Mouse (Mus musculus): ENCODE data around the gene Borcs8. TPM values are rescaled to one million over a fixed set of nuclear protein-coding genes. Genes with fewer than 3 reads are reported as not detected.

Borcs8 gene
- total and polyA plus RNA-seq, 2 experiments from 2014 or later, result 32.1 to 68.4 TPM

DNA sequence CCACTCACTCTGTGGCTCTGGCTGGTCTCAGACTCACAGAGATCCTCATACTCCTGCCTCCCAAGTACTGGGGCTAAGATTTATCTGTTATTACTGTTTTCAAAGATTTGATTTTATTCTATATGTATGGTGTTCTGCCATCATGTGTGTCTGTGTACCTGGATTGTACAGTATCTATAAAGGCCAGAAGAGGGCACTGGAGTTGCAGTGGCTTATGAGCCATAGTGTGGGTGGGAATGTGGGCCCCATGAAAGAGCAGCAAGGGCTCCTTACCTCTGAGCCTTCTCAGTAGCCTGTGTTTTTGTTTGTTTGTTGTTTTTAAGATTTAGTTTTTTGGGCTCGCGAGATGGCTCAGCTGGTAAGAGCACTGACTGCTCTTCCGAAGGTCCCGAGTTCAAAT lies 39.8 kb downstream of the Borcs8 start:
- TF ChIP-seq EP300 (IDR thresholded peaks at IDR 0.05; ENCODE audit: low read depth) (no peak), CTCF (IDR thresholded peaks at IDR 0.05; ENCODE audit: low read depth) (peak; percentile 52)
- no peak overlapping the region for H3K4me2 ChIP-seq (ENCODE audit: low read depth, low read length)
- H3K4me3 ChIP-seq (ENCODE audit: low read depth, low read length), result no peak overlapping the region

DNA sequence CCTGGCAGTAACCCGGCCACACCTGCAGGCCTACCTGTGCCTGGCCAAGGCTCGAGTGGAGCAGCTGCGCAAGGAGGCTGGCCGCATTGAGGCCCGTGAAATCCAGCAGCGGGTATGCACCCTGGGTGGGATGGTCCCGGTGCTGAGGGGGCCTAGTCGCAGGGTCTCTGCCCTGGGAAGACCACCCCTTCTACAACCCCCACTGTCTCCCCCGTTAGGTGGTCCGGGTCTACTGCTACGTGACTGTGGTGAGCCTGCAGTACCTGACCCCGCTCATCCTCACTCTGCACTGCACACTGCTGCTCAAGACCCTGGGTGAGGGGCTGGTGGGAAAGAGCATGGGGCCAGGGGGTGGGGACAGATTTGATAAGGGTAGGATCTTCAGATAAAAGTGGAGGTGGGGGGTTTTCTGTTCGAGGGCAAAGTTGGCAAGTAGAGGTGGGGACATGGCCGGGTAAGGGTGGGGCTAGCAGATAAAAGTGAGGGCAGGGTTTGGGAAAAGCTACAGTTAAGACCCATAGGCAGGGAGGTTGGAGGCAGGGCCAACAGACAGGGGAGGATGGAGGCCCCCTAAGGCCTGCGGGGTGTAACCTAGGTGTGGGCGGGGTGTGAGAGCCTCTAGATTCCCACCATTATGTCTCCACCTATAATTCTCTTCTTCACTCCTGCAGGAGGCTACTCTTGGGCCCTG lies 42.1 kb downstream of the Borcs8 start:
- DNase-seq (ENCODE audit: low spot score) (no peak), ATAC-seq (ENCODE audit: insufficient read depth, low read depth) (no peak)
- no peak overlapping the region for H3K9ac ChIP-seq (replicated peaks; ENCODE audit: low read depth, low read length)
- no peak overlapping the region for H3K4me3 ChIP-seq (ENCODE audit: low read depth, low read length)
- H3K27me3 ChIP-seq (ENCODE audit: control insufficient read depth, insufficient read depth, low read length), result no peaks in the 10 kb centered on the region
- peaks cover 36% of the 10 kb centered on the region for H3K36me3 ChIP-seq (replicated peaks; ENCODE audit: control insufficient read depth, insufficient read depth, low read length)
- H3K9me3 ChIP-seq (replicated peaks; ENCODE audit: control insufficient read depth, low read length), result no peaks in the 10 kb centered on the region
- no peaks in the 10 kb centered on the region for H3K4me1 ChIP-seq (ENCODE audit: control insufficient read depth, insufficient read depth)
- 75% methylated on average over 16 of the region's 16 CpGs for WGBS
- H3K4me2 ChIP-seq (ENCODE audit: low read depth, low read length), result no peak overlapping the region
- TF ChIP-seq CTCF (IDR thresholded peaks at IDR 0.05; ENCODE audit: low read depth), result no peak
- TF ChIP-seq EP300 (IDR thresholded peaks at IDR 0.05; ENCODE audit: low read depth), result no peak
- no peak overlapping the region for H3K27ac ChIP-seq (ENCODE audit: low read depth)

More for the DNA sequence above, 39.8 kb downstream of the Borcs8 start:
- H3K4me1 ChIP-seq (ENCODE audit: control insufficient read depth, insufficient read depth), result peaks cover 8% of the 10 kb centered on the region; the same call in 1 of the 2 replicates
- no peak for DNase-seq (ENCODE audit: low spot score)
- no peaks in the 10 kb centered on the region for H3K27me3 ChIP-seq (ENCODE audit: control insufficient read depth, insufficient read depth, low read length)
- H3K9me3 ChIP-seq (replicated peaks; ENCODE audit: control insufficient read depth, low read length), result no peaks in the 10 kb centered on the region
- ATAC-seq (ENCODE audit: insufficient read depth, low read depth), result no peak
- no peak overlapping the region for H3K9ac ChIP-seq (replicated peaks; ENCODE audit: low read depth, low read length)
- WGBS, result 97% methylated on average over 4 of the region's 4 CpGs
- peaks cover 36% of the 10 kb centered on the region for H3K36me3 ChIP-seq (replicated peaks; ENCODE audit: control insufficient read depth, insufficient read depth, low read length)
- H3K27ac ChIP-seq (ENCODE audit: low read depth), result no peak overlapping the region

DNA sequence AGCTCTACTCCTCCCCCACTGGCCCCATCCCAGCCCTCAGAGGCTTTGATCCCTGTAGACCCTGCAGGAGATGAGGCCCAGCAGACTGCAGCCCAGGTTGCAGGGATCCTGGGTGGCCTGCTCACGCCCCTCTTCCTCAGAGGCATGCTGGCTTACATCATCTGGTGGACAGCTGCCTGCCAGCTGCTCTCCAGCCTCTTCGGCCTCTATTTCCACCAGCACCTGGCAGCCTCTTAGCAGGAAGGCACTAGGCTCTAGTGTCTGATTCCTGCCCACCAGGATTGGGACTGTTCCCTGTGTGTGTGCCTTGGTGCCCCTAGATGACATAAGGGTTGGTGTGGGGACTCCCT lies 42.6 kb downstream of the Borcs8 start:
- WGBS, result 38% methylated on average over 2 of the region's 2 CpGs
- Histone ChIP-seq H3K27me3 (ENCODE audit: control insufficient read depth, insufficient read depth, low read length) (no peaks in the 10 kb centered on the region), H3K27ac (ENCODE audit: low read depth) (no peak overlapping the region), H3K4me2 (ENCODE audit: low read depth, low read length) (no peak overlapping the region), H3K36me3 (replicated peaks; ENCODE audit: control insufficient read depth, insufficient read depth, low read length) (peaks cover 36% of the 10 kb centered on the region), H3K4me3 (ENCODE audit: low read depth, low read length) (no peak overlapping the region), H3K9ac (replicated peaks; ENCODE audit: low read depth, low read length) (no peak overlapping the region), H3K4me1 (ENCODE audit: control insufficient read depth, insufficient read depth) (no peaks in the 10 kb centered on the region), H3K9me3 (replicated peaks; ENCODE audit: control insufficient read depth, low read length) (no peaks in the 10 kb centered on the region)
- DNase-seq (ENCODE audit: low spot score), result no peak
- ATAC-seq (ENCODE audit: insufficient read depth, low read depth), result peak; percentile 2; the same call in 1 of the 2 replicates
- TF ChIP-seq EP300 (IDR thresholded peaks at IDR 0.05; ENCODE audit: low read depth) (no peak), CTCF (IDR thresholded peaks at IDR 0.05; ENCODE audit: low read depth) (no peak)

DNA sequence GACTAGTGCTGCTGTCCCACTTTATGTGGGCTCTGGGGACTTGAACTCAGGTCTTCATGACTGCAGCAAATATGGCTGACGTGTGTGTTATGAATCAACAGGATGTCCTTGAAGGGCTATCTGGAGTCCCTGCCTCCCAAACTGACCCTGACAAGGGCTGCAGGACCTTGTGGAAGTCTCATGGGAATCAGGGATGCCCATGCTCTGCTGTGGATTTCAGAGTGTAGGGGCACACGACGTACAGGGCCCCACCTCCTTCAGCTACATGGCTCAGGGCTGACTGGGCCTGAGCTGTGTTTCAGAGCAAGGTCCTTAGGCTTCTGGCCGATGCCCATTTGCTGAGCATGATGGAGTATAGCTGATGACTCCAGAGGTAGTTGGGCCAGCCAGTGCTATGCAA lies 43.9 kb downstream of the Borcs8 start:
- H3K27me3 ChIP-seq (ENCODE audit: control insufficient read depth, insufficient read depth, low read length), result no peaks in the 10 kb centered on the region
- no peak overlapping the region for H3K4me3 ChIP-seq (ENCODE audit: low read depth, low read length)
- TF ChIP-seq EP300 (IDR thresholded peaks at IDR 0.05; ENCODE audit: low read depth) (no peak), CTCF (IDR thresholded peaks at IDR 0.05; ENCODE audit: low read depth) (no peak)
- no peak for DNase-seq (ENCODE audit: low spot score)
- peaks cover 40% of the 10 kb centered on the region for H3K36me3 ChIP-seq (replicated peaks; ENCODE audit: control insufficient read depth, insufficient read depth, low read length)
- no peaks in the 10 kb centered on the region for H3K4me1 ChIP-seq (ENCODE audit: control insufficient read depth, insufficient read depth)
- no peak overlapping the region for H3K9ac ChIP-seq (replicated peaks; ENCODE audit: low read depth, low read length)
- H3K4me2 ChIP-seq (ENCODE audit: low read depth, low read length), result no peak overlapping the region
- no peaks in the 10 kb centered on the region for H3K9me3 ChIP-seq (replicated peaks; ENCODE audit: control insufficient read depth, low read length)
- ATAC-seq (ENCODE audit: insufficient read depth, low read depth), result no peak
- H3K27ac ChIP-seq (ENCODE audit: low read depth), result no peak overlapping the region
- WGBS, result 78% methylated on average over 4 of the region's 4 CpGs

DNA sequence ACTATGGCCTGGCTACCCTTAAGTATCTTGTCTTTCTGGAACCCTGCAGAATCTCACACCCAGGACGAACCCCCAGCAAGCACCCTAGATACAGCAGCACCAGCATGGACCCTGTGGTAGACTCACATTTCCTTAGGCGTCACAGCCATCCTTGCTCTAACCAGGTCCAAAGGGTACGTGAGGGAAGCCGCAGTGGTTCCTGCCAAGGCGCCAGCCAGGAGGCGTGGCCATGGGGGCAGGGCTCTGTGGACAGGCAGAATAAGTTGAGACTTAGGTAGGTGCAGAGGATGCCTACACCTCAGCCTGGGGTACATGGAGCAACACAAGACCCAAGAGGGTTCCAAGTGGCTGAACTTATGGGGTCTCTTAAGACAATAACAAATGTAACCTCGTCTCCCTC lies 49.4 kb downstream of the Borcs8 start:
- DNase-seq (ENCODE audit: low spot score) (no peak), ATAC-seq (ENCODE audit: insufficient read depth, low read depth) (no peak)
- H3K9me3 ChIP-seq (replicated peaks; ENCODE audit: control insufficient read depth, low read length), result no peaks in the 10 kb centered on the region
- no peaks in the 10 kb centered on the region for H3K27me3 ChIP-seq (ENCODE audit: control insufficient read depth, insufficient read depth, low read length)
- no peak overlapping the region for H3K27ac ChIP-seq (ENCODE audit: low read depth)
- H3K36me3 ChIP-seq (replicated peaks; ENCODE audit: control insufficient read depth, insufficient read depth, low read length), result peaks cover 57% of the 10 kb centered on the region
- no peak overlapping the region for H3K4me2 ChIP-seq (ENCODE audit: low read depth, low read length)
- TF ChIP-seq CTCF (IDR thresholded peaks at IDR 0.05; ENCODE audit: low read depth), result no peak
- no peak for TF ChIP-seq EP300 (IDR thresholded peaks at IDR 0.05; ENCODE audit: low read depth)
- H3K4me1 ChIP-seq (ENCODE audit: control insufficient read depth, insufficient read depth), result no peaks in the 10 kb centered on the region
- H3K9ac ChIP-seq (replicated peaks; ENCODE audit: low read depth, low read length), result no peak overlapping the region
- no peak overlapping the region for H3K4me3 ChIP-seq (ENCODE audit: low read depth, low read length)
- WGBS, result 59% methylated on average over 7 of the region's 7 CpGs

DNA sequence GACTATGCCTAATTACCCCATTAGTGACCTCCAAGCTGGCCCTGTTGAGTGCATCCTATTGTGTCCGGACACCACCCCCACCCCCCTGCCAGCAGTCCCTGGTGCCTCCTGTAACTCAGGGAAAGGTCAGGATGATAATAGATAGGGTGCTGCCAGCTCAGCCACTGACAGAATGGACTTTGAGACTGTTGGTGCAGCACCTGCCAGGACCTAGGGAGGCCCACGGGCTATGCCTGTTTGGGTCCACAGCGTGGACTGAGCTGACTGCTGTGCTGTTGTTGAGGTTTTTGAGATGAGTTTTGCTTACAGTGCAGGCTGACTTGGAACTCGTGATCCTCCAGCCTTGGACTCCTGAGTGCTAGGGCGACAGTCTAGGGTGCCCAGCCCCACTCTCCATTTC lies 53.9 kb downstream of the Borcs8 start:
- Histone ChIP-seq H3K27me3 (ENCODE audit: control insufficient read depth, insufficient read depth, low read length) (no peaks in the 10 kb centered on the region), H3K4me3 (ENCODE audit: low read depth, low read length) (no peak overlapping the region), H3K4me2 (ENCODE audit: low read depth, low read length) (no peak overlapping the region), H3K9me3 (replicated peaks; ENCODE audit: control insufficient read depth, low read length) (no peaks in the 10 kb centered on the region), H3K36me3 (replicated peaks; ENCODE audit: control insufficient read depth, insufficient read depth, low read length) (peaks cover 45% of the 10 kb centered on the region), H3K4me1 (ENCODE audit: control insufficient read depth, insufficient read depth) (no peaks in the 10 kb centered on the region), H3K9ac (replicated peaks; ENCODE audit: low read depth, low read length) (no peak overlapping the region), H3K27ac (ENCODE audit: low read depth) (no peak overlapping the region)
- WGBS, result 58% methylated on average over 5 of the region's 5 CpGs
- ATAC-seq (ENCODE audit: insufficient read depth, low read depth), result no peak; the same call in 1 of the 2 replicates
- TF ChIP-seq CTCF (IDR thresholded peaks at IDR 0.05; ENCODE audit: low read depth), result no peak
- no peak for TF ChIP-seq EP300 (IDR thresholded peaks at IDR 0.05; ENCODE audit: low read depth)
- no peak for DNase-seq (ENCODE audit: low spot score)
